9 mouse cellular contexts compared by ENCODE assay signal in genomic region chr1:43635718-43636117, GRCm38 (mm10).
DNase-seq lines count a peak whose midpoint lies in the region; ATAC-seq and TF ChIP-seq lines count a peak whose summit lies in the region.
"Had no signal": no experiment of that assay in that cellular context is flagged by ENCODE, and none has a peak within 500 bp of the region (broad histone marks: within the 10 kb centered on the region; RNA-seq: fewer than 3 reads in every experiment).

No protein-coding gene starts in this region.

- no peak overlapping the region for H3K4me3 ChIP-seq in forebrain, postnatal 0 days (ENCODE audit: low read depth, low read length)
- H3K4me3 ChIP-seq in forebrain, embryonic 13.5 days, result no peak overlapping the region
- H3K4me3 ChIP-seq: midbrain, embryonic 12.5 days had no signal

- H3K9me3 ChIP-seq in forebrain, postnatal 0 days (ENCODE audit: low read length), result no peaks in the 10 kb centered on the region
- no peaks in the 10 kb centered on the region for H3K9me3 ChIP-seq in forebrain, embryonic 13.5 days (replicated peaks)
- H3K9me3 ChIP-seq: midbrain, embryonic 12.5 days had no signal

- ATAC-seq in forebrain, postnatal 0 days, result no peak
- no peak for ATAC-seq in forebrain, embryonic 13.5 days

- no peaks in the 10 kb centered on the region for H3K27me3 ChIP-seq in forebrain, postnatal 0 days (ENCODE audit: insufficient read depth, low read length)
- H3K27me3 ChIP-seq in forebrain, embryonic 13.5 days, result no peaks in the 10 kb centered on the region
- H3K27me3 ChIP-seq: midbrain, embryonic 12.5 days had no signal

- no peak overlapping the region for H3K27ac ChIP-seq in forebrain, postnatal 0 days (ENCODE audit: low read depth, low read length)
- H3K27ac ChIP-seq in forebrain, embryonic 13.5 days, result no peak overlapping the region
- H3K27ac ChIP-seq: midbrain, embryonic 12.5 days had no signal

- H3K4me1 ChIP-seq in forebrain, postnatal 0 days (ENCODE audit: insufficient read depth), result no peaks in the 10 kb centered on the region
- peaks cover 10% of the 10 kb centered on the region; the same call in 1 of the 2 replicates for H3K4me1 ChIP-seq in forebrain, embryonic 13.5 days

- no peak overlapping the region for H3K4me2 ChIP-seq in forebrain, postnatal 0 days (ENCODE audit: low read depth)
- H3K4me2 ChIP-seq in forebrain, embryonic 13.5 days, result no peak overlapping the region
- H3K4me2 ChIP-seq: midbrain, embryonic 12.5 days had no signal

- H3K36me3 ChIP-seq in forebrain, postnatal 0 days (ENCODE audit: insufficient read depth), result no peaks in the 10 kb centered on the region
- H3K36me3 ChIP-seq in forebrain, embryonic 13.5 days (ENCODE audit: poor library complexity, severe bottlenecking), result no peaks in the 10 kb centered on the region
- H3K36me3 ChIP-seq: midbrain, embryonic 12.5 days had no signal

- DNase-seq in forebrain, postnatal 0 days, result no peak
- DNase-seq in ovary, postnatal 14 days (ENCODE audit: low spot score), result peak; percentile 5
- DNase-seq in ovary, adult 18-20 months (ENCODE audit: low spot score), result no peak
- peak; percentile 63 for DNase-seq in brain, adult 2 months (ENCODE audit: low read depth, low spot score)
- DNase-seq in heart, postnatal 36 days, result peak; percentile 8 to 22
- DNase-seq in retina, postnatal 1 day, result peak; percentile 45
- no peak for DNase-seq in frontal cortex, postnatal 10 days (ENCODE audit: low spot score in 2 of 2)

- TF ChIP-seq CTCF in forebrain, postnatal 0 days (IDR thresholded peaks at IDR 0.05; ENCODE audit: low read depth), result peak; percentile 31

- 84% methylated on average over 3 of the region's 3 CpGs for WGBS in forebrain, postnatal 0 days
- WGBS in forebrain, embryonic 13.5 days, result 86% methylated on average over 3 of the region's 3 CpGs

- intact Hi-C loops in heart, postnatal 36 days (cut with DNase I), result loop anchor here (1.0 to 10.0 kb wide), 3 partner anchors 191 to 336 kb away; partner anchors contain the start of gene Nck2

- no peak overlapping the region for H3K9ac ChIP-seq in forebrain, postnatal 0 days
- no peak overlapping the region for H3K9ac ChIP-seq in forebrain, embryonic 13.5 days
- H3K9ac ChIP-seq: midbrain, embryonic 12.5 days had no signal

Comparison
In these comparisons a context has a peak if more than half of its experiments do, and no peak if none do; other contexts are left out.
1. DNase-seq: peak in ovary, postnatal 14 days (single experiment), brain, adult 2 months (single experiment), heart, postnatal 36 days (2 of 2) and retina, postnatal 1 day (single experiment); none in forebrain, postnatal 0 days (single experiment), ovary, adult 18-20 months (single experiment) and frontal cortex, postnatal 10 days (0 of 2).